Comparison of ENCODE assay signal across 15 mouse cellular contexts in genomic region chrX:95795881-95796280, GRCm38 (mm10).
"Had no signal": no experiment of that assay in that cellular context is flagged by ENCODE, and none has a peak within 500 bp of the region (broad histone marks: within the 10 kb centered on the region; RNA-seq: fewer than 3 reads in every experiment).

No protein-coding gene starts in this region.

- H3K9ac ChIP-seq: hindbrain, embryonic 14.5 days; limb, embryonic 12.5 days; midbrain, embryonic 15.5 days; neural tube, embryonic 13.5 days; stomach, embryonic 15.5 days had no signal

- DNase-seq: lung, postnatal 10 days; retina, postnatal 1 day; right cerebral cortex, postnatal 4 days; spleen, adult 18-20 months; thymus, adult 2 months; thymus, postnatal 25 days had no signal

- H3K36me3 ChIP-seq: limb, embryonic 12.5 days; midbrain, embryonic 15.5 days; neural tube, embryonic 13.5 days; stomach, embryonic 15.5 days had no signal

- ATAC-seq: midbrain, embryonic 15.5 days had no signal

- H3K4me1 ChIP-seq: limb, embryonic 12.5 days; megakaryocyte, embryonic 14.5 days; midbrain, embryonic 15.5 days; neural tube, embryonic 13.5 days; stomach, embryonic 15.5 days had no signal

- H3K4me3 ChIP-seq: limb, embryonic 12.5 days; megakaryocyte, embryonic 14.5 days; midbrain, embryonic 15.5 days; neural tube, embryonic 13.5 days; stomach, embryonic 15.5 days had no signal

- H3K27ac ChIP-seq: hindbrain, embryonic 14.5 days; limb, embryonic 12.5 days; macrophage; midbrain, embryonic 15.5 days; neural tube, embryonic 13.5 days; stomach, embryonic 15.5 days had no signal

- H3K4me2 ChIP-seq: hindbrain, embryonic 14.5 days; limb, embryonic 12.5 days; liver, embryonic 11.5 days; midbrain, embryonic 11.5 days; midbrain, embryonic 15.5 days; neural tube, embryonic 13.5 days; stomach, embryonic 15.5 days had no signal

- H3K9me3 ChIP-seq: limb, embryonic 12.5 days; midbrain, embryonic 15.5 days; neural tube, embryonic 13.5 days; stomach, embryonic 15.5 days had no signal

- H3K27me3 ChIP-seq: limb, embryonic 12.5 days; midbrain, embryonic 15.5 days; neural tube, embryonic 13.5 days; stomach, embryonic 15.5 days had no signal
